Mouse (Mus musculus): Measurements from ENCODE around the gene Ccn2.

GRCm38 (mm10) chr10:24615799-24616198, 20.6 kb downstream of the Ccn2 start:
- TF ChIP-seq POLR2A (IDR thresholded peaks at IDR 0.05; ENCODE audit: borderline replicate concordance, extremely low read depth, low read depth, low read length) (no peak), CTCF (IDR thresholded peaks at IDR 0.05; ENCODE audit: insufficient read depth, low read length) (no peak)

Data from lung, adult 2 months (tissue).